Mouse (Mus musculus) olfactory bulb, adult 2 months (tissue): Measurements from ENCODE around the gene Rab27a. TPM values are rescaled to one million over a fixed set of nuclear protein-coding genes. Genes with fewer than 3 reads are reported as not detected.

Experiments used
- H3K27ac ChIP-seq: fragments of 200-500 bp; 2 replicates; pipeline ENCODE4 v1.5.1; 2012; ENCODE audit warnings: low read depth, low read length; ENCODE audit not compliant: insufficient read depth
- H3K4me1 ChIP-seq: fragments of 200-500 bp; 2 replicates; pipeline ENCODE4 v1.6.1; 2012; ENCODE audit warnings: low read length; ENCODE audit not compliant: control insufficient read depth, insufficient read depth
- H3K4me3 ChIP-seq: fragments of 200-500 bp; 2 replicates; pipeline ENCODE4 v1.5.1; 2012; ENCODE audit warnings: mild to moderate bottlenecking, low read depth, low read length, moderate library complexity; ENCODE audit not compliant: insufficient read depth
- CTCF ChIP-seq: fragments of 200-500 bp; IDR thresholded peaks from 2 replicates; pipeline ENCODE4 v1.5.1; 2012; ENCODE audit warnings: low read depth, mild to moderate bottlenecking, low read length, moderate library complexity; ENCODE audit not compliant: insufficient read depth
- POLR2A ChIP-seq: fragments of 200-500 bp; IDR thresholded peaks from 2 replicates; pipeline ENCODE4 v1.6.1; 2012; ENCODE audit warnings: mild to moderate bottlenecking, low read depth, low read length, moderate library complexity; ENCODE audit not compliant: insufficient read depth
- WGBS: fragments of 180-500 bp; shearing (Covaris S2); methylation state at CpG from one replicate; pipeline ENCODE4 v1.1.7; 2018; 5-methylcytosine and 5-hydroxymethylcytosine counted together
- polyA plus RNA-seq: library from polyadenylated mRNA; stranded (reverse); fragments of >200 nt; gene quantifications from 2 replicates; pipeline ENCODE4 v1.2.4, GENCODE M21; 2012; ENCODE audit warnings: low replicate concordance; ENCODE audit not compliant: missing spikeins, insufficient read depth, insufficient read length

Gene Rab27a
- polyA plus RNA-seq = not detected in 2 replicates

DNA sequence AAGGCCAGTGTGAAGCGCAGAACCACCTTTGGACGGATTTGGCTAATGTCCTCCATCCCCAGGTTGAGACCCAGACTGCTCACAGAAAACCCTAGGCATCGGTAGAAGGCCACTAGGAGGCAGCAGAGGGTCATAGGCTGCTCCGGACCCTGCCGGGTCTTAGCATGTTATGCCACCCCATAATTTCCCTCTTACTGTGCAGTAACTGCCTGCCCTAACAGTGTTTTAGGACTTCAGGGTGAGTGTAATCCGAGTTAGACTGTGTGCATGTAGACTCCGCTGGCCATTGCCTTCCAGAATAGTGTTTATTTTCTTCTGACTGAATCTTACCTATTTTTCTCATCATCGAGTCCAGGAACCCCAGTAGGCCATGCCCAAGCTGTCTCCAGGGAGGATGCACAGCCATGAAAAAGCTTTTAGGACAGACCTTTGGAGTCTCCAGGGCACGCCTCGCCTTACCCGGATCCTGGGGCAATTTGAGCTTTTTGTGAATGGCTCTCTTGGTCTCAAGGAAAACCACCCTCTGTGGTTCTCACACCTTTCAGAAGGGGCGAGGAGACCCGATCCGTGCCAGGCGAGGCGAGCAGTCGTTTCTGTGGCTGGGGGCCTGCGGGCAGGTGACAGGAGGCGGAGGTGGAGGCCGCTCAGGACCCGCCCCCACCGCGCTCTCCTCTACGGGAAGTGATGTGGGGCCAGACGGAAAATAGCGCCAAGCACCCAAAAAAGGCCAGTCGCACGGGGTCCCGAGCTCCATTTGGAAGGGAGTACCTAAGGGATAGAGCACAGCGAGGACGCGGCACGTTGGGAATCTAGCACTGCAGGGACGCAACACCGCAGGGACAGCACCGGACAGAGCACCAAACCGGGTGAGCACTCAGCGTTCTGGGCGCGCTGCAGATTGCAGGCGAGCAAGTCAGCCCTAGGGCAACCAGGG lies at the start of gene Rab27a:
Gene Rab27a, plus strand, starts transcription at position 709 of the 934 bp plus-strand sequence.
- H3K4me3 ChIP-seq = peak within 1 kb of the TSS; percentile 58
- H3K27ac ChIP-seq = no peak within 1 kb of the TSS
- peak; percentile 65 for TF ChIP-seq CTCF
- no peak for TF ChIP-seq POLR2A
- WGBS = 1% methylated on average over 41 of the region's 41 CpGs
- peaks cover 9% of the 10 kb centered on the region for H3K4me1 ChIP-seq

DNA sequence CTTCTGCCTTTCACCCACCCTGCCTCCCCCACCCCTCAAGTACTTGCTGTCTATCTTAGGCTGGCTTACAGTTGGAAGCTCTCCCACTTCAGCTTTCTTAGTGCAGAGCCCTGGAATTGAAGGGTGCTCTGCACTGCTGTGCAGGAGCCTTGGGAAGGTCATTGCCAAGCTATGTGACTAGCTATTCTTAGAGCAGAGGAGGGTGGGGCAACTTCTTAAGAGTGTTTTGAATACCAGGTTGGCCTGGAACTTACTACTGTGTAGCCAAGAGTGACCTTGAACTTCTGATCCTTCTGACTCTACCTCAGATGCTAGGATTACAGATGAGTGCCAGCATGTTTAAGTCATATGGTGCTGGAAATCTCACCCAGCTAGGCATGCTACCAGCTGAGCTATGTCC lies 48.5 kb upstream of the Rab27a start:
- no peak overlapping the region for H3K4me3 ChIP-seq
- H3K4me1 ChIP-seq = no peaks in the 10 kb centered on the region
- H3K27ac ChIP-seq = no peak overlapping the region
- no peak for TF ChIP-seq POLR2A
- no peak for TF ChIP-seq CTCF

DNA sequence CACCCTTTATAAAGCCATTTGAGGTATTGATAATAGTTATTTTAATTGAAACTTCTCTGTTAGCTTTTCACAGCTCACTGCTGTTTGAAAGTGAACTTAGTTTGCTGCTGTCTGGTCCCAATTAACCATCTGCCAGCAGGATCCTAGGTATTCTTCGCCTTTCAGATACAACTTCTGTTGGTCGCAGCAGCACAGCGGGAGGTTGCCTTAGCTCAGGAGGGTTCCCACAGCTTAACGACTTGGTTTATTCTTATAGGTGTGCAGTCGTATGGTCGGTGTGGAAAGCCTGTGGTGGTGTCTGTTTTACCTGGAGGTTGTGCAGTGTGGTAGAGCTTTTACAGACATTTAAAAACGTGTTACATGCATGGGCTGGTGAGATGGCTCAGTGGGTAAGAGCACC lies 47.8 kb upstream of the Rab27a start:
- WGBS = 62% methylated on average over 7 of the region's 7 CpGs
- no peak overlapping the region for H3K27ac ChIP-seq
- no peak overlapping the region for H3K4me3 ChIP-seq
- TF ChIP-seq POLR2A = no peak
- TF ChIP-seq CTCF = no peak
- no peaks in the 10 kb centered on the region for H3K4me1 ChIP-seq

DNA sequence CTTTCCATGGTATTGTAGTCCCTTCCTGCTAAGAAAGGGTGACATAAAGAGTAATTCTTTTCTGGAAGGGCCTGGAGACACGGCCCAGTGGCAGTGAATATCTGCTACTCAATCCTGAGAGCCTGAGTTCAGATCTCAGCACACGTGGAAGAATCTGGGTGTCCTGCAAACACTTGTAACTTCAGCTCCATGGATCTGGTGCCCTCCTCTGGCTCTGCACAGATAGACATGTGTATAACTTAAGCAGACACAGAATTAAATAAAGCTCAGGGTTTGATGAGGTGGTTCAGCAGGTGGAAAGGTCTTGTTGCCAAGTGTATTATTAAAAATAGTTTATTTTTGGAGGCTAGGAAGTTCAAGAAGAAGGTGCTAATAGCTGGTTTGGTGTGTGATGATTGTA lies 44.2 kb upstream of the Rab27a start:
- 67% methylated on average over 2 of the region's 2 CpGs for WGBS
- no peak overlapping the region for H3K27ac ChIP-seq
- TF ChIP-seq CTCF = no peak
- no peak for TF ChIP-seq POLR2A
- no peak overlapping the region for H3K4me3 ChIP-seq
- no peaks in the 10 kb centered on the region for H3K4me1 ChIP-seq

DNA sequence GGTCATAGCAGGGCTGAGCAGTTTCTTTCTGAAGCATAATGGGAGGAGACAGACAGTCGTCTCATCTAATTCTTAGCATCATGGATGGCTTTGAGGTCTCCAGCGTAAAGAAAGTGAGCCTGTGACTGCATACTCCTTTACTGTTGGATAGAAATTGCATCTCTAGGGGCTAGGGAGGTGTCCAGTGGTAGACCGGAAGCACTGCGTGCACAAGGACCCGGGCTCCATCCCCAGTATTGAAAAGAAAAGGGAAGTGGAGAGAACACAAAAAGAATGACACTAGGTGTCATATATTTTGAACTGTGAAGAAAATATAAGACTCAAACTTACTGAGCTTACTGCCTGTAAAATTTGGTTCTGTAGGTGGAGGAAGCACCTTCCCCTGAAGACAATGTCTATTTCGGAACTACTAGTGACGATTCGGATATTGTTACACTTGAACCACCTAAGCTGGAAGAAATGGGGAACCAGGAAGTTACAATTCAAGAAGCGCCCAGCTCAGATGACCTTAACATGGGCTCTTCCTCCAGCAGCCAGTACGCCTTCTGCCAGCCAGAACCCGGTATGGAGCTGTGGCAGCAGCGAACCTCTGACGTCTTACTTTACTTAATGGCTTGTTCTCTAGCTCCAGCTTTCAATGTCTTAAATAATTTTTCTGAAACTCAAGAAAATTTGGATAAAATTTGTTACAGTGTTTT lies 43.2 kb upstream of the Rab27a start:
- Histone ChIP-seq H3K4me3 (no peak overlapping the region), H3K27ac (no peak overlapping the region), H3K4me1 (no peaks in the 10 kb centered on the region)
- TF ChIP-seq POLR2A (no peak), CTCF (no peak)
- WGBS = 91% methylated on average over 13 of the region's 13 CpGs

DNA sequence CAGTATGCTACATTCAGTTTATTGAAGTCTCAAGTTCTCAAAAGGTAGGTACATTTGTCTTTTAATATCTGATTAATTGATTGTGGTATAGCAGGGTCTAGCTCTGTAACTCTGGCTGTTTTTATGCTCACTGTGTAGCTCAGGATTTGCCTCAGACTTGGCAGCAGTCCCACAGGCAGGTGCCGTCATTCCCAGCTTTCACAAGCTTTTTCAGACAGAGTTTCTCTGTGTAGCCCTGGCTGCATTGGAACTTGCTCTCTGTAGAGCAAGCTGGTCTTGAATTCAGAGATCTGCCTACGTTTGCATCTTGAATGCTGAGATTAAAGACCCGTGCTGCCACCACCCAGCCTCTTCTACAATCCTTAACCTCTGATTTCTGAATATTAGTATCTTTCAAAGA lies 42.5 kb upstream of the Rab27a start:
- H3K27ac ChIP-seq = no peak overlapping the region
- H3K4me1 ChIP-seq = no peaks in the 10 kb centered on the region
- no peak overlapping the region for H3K4me3 ChIP-seq
- no peak for TF ChIP-seq POLR2A
- no peak for TF ChIP-seq CTCF
- WGBS = 37% methylated on average over 3 of the region's 3 CpGs

DNA sequence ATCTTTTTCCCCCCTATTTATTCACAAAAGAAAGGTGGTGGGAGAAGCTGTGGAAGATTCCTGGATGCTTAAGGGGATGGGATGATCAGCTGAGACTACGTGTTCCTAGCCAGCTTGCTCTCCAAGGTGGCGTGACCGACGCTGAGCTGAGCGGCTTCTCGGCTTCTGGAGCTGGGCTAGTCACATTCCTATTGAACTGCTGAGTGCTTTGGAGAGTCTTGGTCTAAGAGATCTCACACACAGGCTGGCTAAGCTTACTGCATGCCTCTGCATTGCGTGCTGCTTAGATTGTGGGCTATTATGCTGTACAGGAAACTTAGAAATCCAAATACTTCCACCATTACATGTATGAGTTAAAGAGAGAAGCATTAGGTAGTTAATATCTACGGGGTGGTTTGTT lies 40.6 kb upstream of the Rab27a start:
- WGBS = 89% methylated on average over 8 of the region's 8 CpGs
- TF ChIP-seq CTCF = no peak
- no peak for TF ChIP-seq POLR2A
- Histone ChIP-seq H3K4me3 (no peak overlapping the region), H3K4me1 (no peaks in the 10 kb centered on the region), H3K27ac (no peak overlapping the region)

DNA sequence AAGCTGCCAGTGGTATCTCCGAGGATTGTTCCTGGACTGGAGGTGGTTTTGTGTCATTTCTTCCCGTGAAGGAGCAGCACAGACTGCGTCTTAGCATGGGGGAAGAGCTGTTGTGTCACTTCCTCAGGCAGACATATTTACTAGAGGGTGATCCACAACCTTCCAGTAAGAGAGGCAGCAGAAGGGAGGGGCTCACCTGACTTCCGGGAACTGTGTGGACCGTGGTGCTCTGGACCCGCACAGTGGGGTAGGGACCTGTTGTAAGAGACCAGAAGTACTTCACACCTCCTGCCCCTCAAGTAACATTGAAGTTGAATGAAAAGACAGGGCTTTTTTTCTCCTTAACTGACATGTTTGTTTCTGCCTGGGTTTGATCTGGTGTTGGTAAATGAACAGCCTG lies 39.5 kb upstream of the Rab27a start:
- Histone ChIP-seq H3K4me1 (no peaks in the 10 kb centered on the region), H3K27ac (no peak overlapping the region), H3K4me3 (no peak overlapping the region)
- no peak for TF ChIP-seq CTCF
- TF ChIP-seq POLR2A = no peak
- 81% methylated on average over 6 of the region's 6 CpGs for WGBS

DNA sequence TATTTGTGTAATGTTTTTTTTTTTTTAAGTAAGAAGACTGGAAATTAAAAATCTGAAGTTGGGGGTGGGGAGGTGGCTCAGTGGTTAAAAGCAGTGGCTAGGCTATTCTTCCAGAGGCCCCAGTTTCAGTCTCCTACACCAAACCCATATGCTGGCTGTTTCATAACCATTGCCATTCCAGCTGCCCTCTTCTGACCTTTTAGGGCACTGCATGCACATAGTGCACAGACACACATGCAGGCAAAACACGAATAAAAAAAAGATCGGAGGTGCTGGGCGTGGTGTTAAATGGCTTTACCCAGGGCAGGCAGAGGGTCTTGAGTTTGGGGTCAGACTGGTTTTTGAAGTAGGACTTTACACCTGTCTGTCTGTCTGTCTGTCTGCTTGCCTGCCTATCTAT lies 38.5 kb upstream of the Rab27a start:
- TF ChIP-seq POLR2A (no peak), CTCF (no peak)
- WGBS = 95% methylated on average over 3 of the region's 3 CpGs

More for the DNA sequence above, 38.5 kb upstream of the Rab27a start:
- Histone ChIP-seq H3K27ac (no peak overlapping the region), H3K4me3 (no peak overlapping the region), H3K4me1 (no peaks in the 10 kb centered on the region)
